Mouse (Mus musculus): Measurements from ENCODE around the gene Tor1aip2. TPM values are rescaled to one million over a fixed set of nuclear protein-coding genes. Genes with fewer than 3 reads are reported as not detected.
"Not testable (repeated sequence)": the region's sequence is repeated elsewhere in the genome, so short reads cannot be mapped to it uniquely, and the experiment has no call there.

Tor1aip2 gene
- polyA plus RNA-seq, 1 experiment from 2014 or later = 123 TPM

- WGBS = under 1% methylated on average over 56 of the region's 59 CpGs
- peak within 1 kb of the TSS; percentile 59 for H3K4me2 ChIP-seq (replicated peaks; ENCODE audit: low read depth, low read length)
- no peaks in the 10 kb centered on the region for H3K4me1 ChIP-seq (replicated peaks; ENCODE audit: control insufficient read depth, insufficient read depth, low read length)
- peak within 1 kb of the TSS; percentile 98 for H3K27ac ChIP-seq (ENCODE audit: low read depth, low read length)
- peak within 1 kb of the TSS; percentile 72 for H3K4me3 ChIP-seq (ENCODE audit: low read depth, low read length)
- ATAC-seq (ENCODE audit: low FRiP score) (peak; percentile 95), DNase-seq (ENCODE audit: low spot score) (peak; percentile 96)
- H3K9me3 ChIP-seq (ENCODE audit: control insufficient read depth, low read length) = no peaks in the 10 kb centered on the region
- no peaks in the 10 kb centered on the region for H3K27me3 ChIP-seq (ENCODE audit: control insufficient read depth, insufficient read depth, low read length)
- H3K36me3 ChIP-seq (ENCODE audit: control insufficient read depth, insufficient read depth, low read length) = peaks cover 2% of the 10 kb centered on the region; the same call in 1 of the 2 replicates
- peak within 1 kb of the TSS; percentile 94 for H3K9ac ChIP-seq (ENCODE audit: low read depth, low read length)
Observed at GRCm38 (mm10) chr1:156035930-156036737, 931 bp downstream of the Tor1aip2 start, which contains the start of gene Tor1aip1. Gene Tor1aip1, minus strand, starts transcription at chr1:156036480.

GRCm38 (mm10) chr1:156037144-156037583 is 2.0 kb downstream of the Tor1aip2 start:
- no peak overlapping the region for H3K9ac ChIP-seq (ENCODE audit: low read depth, low read length)
- no peak for DNase-seq (ENCODE audit: low spot score)
- ATAC-seq (ENCODE audit: low FRiP score) = no peak
- no peak overlapping the region for H3K4me2 ChIP-seq (replicated peaks; ENCODE audit: low read depth, low read length)
- no peak overlapping the region for H3K27ac ChIP-seq (ENCODE audit: low read depth, low read length)
- no peaks in the 10 kb centered on the region for H3K9me3 ChIP-seq (ENCODE audit: control insufficient read depth, low read length)
- peaks cover 2% of the 10 kb centered on the region; the same call in 1 of the 2 replicates for H3K36me3 ChIP-seq (ENCODE audit: control insufficient read depth, insufficient read depth, low read length)
- H3K4me3 ChIP-seq (ENCODE audit: low read depth, low read length) = no peak overlapping the region
- no peaks in the 10 kb centered on the region for H3K27me3 ChIP-seq (ENCODE audit: control insufficient read depth, insufficient read depth, low read length)
- WGBS = 69% methylated on average over 5 of the region's 5 CpGs
- 0 out of 2 replicates have a peak, but pooled peaks cover 2% of the 10 kb centered on the region for H3K4me1 ChIP-seq (replicated peaks; ENCODE audit: control insufficient read depth, insufficient read depth, low read length)

GRCm38 (mm10) chr1:156039989-156040388 is 4.8 kb downstream of the Tor1aip2 start:
- peak; percentile 17 for DNase-seq (ENCODE audit: low spot score)
- not testable (repeated sequence) for H3K4me1 ChIP-seq (replicated peaks; ENCODE audit: control insufficient read depth, insufficient read depth, low read length); H3K36me3 ChIP-seq (ENCODE audit: control insufficient read depth, insufficient read depth, low read length); H3K4me2 ChIP-seq (replicated peaks; ENCODE audit: low read depth, low read length); H3K9me3 ChIP-seq (ENCODE audit: control insufficient read depth, low read length); H3K27me3 ChIP-seq (ENCODE audit: control insufficient read depth, insufficient read depth, low read length); H3K4me3 ChIP-seq (ENCODE audit: low read depth, low read length); H3K27ac ChIP-seq (ENCODE audit: low read depth, low read length); ATAC-seq (ENCODE audit: low FRiP score); H3K9ac ChIP-seq (ENCODE audit: low read depth, low read length)
- 69% methylated on average over 7 of the region's 7 CpGs for WGBS

GRCm38 (mm10) chr1:156040731-156041401 is 5.7 kb downstream of the Tor1aip2 start:
- Histone ChIP-seq H3K27me3 (ENCODE audit: control insufficient read depth, insufficient read depth, low read length) (no peaks in the 10 kb centered on the region), H3K4me2 (replicated peaks; ENCODE audit: low read depth, low read length) (peak overlapping the region; percentile 51), H3K9ac (ENCODE audit: low read depth, low read length) (peak overlapping the region; percentile 58), H3K36me3 (ENCODE audit: control insufficient read depth, insufficient read depth, low read length) (no peaks in the 10 kb centered on the region), H3K27ac (ENCODE audit: low read depth, low read length) (no peak overlapping the region), H3K9me3 (ENCODE audit: control insufficient read depth, low read length) (no peaks in the 10 kb centered on the region), H3K4me1 (replicated peaks; ENCODE audit: control insufficient read depth, insufficient read depth, low read length) (0 out of 2 replicates have a peak, but pooled peaks cover 2% of the 10 kb centered on the region), H3K4me3 (ENCODE audit: low read depth, low read length) (peak overlapping the region; percentile 53)
- WGBS = 3% methylated on average over 22 of the region's 22 CpGs
- ATAC-seq (ENCODE audit: low FRiP score) = peak; percentile 85
- peak; percentile 92 for DNase-seq (ENCODE audit: low spot score)

- WGBS = 47% methylated on average over 7 of the region's 7 CpGs
- 0 out of 2 replicates have a peak, but pooled peaks cover 2% of the 10 kb centered on the region for H3K4me1 ChIP-seq (replicated peaks; ENCODE audit: control insufficient read depth, insufficient read depth, low read length)
- H3K9ac ChIP-seq (ENCODE audit: low read depth, low read length) = 0 out of 2 replicates have a peak overlapping the region, but pooled peaks have one; percentile 25
- no peak overlapping the region for H3K27ac ChIP-seq (ENCODE audit: low read depth, low read length)
- DNase-seq (ENCODE audit: low spot score) (peak; percentile 8), ATAC-seq (ENCODE audit: low FRiP score) (no peak)
- peak overlapping the region; percentile 43 for H3K4me2 ChIP-seq (replicated peaks; ENCODE audit: low read depth, low read length)
- no peaks in the 10 kb centered on the region for H3K27me3 ChIP-seq (ENCODE audit: control insufficient read depth, insufficient read depth, low read length)
- no peaks in the 10 kb centered on the region for H3K9me3 ChIP-seq (ENCODE audit: control insufficient read depth, low read length)
- no peaks in the 10 kb centered on the region for H3K36me3 ChIP-seq (ENCODE audit: control insufficient read depth, insufficient read depth, low read length)
- peak overlapping the region; percentile 29 for H3K4me3 ChIP-seq (ENCODE audit: low read depth, low read length)
Observed at GRCm38 (mm10) chr1:156041451-156042241, 6.4 kb downstream of the Tor1aip2 start.

- WGBS = 92% methylated on average over 5 of the region's 5 CpGs
- H3K4me3 ChIP-seq (ENCODE audit: low read depth, low read length) = no peak overlapping the region
Observed at GRCm38 (mm10) chr1:156042481-156042880, 7.3 kb downstream of the Tor1aip2 start.

GRCm38 (mm10) chr1:156043027-156043426 is 7.8 kb downstream of the Tor1aip2 start:
- 24% methylated on average over 4 of the region's 4 CpGs for WGBS
- ATAC-seq (ENCODE audit: low FRiP score) = no peak
- DNase-seq (ENCODE audit: low spot score) = peak; percentile 67

More at GRCm38 (mm10) chr1:156042481-156042880, 7.3 kb downstream of the Tor1aip2 start:
- H3K9me3 ChIP-seq (ENCODE audit: control insufficient read depth, low read length) = no peaks in the 10 kb centered on the region
- H3K4me1 ChIP-seq (replicated peaks; ENCODE audit: control insufficient read depth, insufficient read depth, low read length) = 0 out of 2 replicates have a peak, but pooled peaks cover 2% of the 10 kb centered on the region
- no peak for ATAC-seq (ENCODE audit: low FRiP score)
- H3K27me3 ChIP-seq (ENCODE audit: control insufficient read depth, insufficient read depth, low read length) = no peaks in the 10 kb centered on the region
- H3K36me3 ChIP-seq (ENCODE audit: control insufficient read depth, insufficient read depth, low read length) = no peaks in the 10 kb centered on the region
- H3K4me2 ChIP-seq (replicated peaks; ENCODE audit: low read depth, low read length) = no peak overlapping the region
- DNase-seq (ENCODE audit: low spot score) = no peak
- H3K27ac ChIP-seq (ENCODE audit: low read depth, low read length) = no peak overlapping the region
- no peak overlapping the region for H3K9ac ChIP-seq (ENCODE audit: low read depth, low read length)

GRCm38 (mm10) chr1:156044211-156044611 is 9.0 kb downstream of the Tor1aip2 start:
- WGBS = 88% methylated on average over 5 of the region's 5 CpGs
- Histone ChIP-seq H3K27me3 (ENCODE audit: control insufficient read depth, insufficient read depth, low read length) (no peaks in the 10 kb centered on the region), H3K4me2 (replicated peaks; ENCODE audit: low read depth, low read length) (no peak overlapping the region), H3K4me1 (replicated peaks; ENCODE audit: control insufficient read depth, insufficient read depth, low read length) (0 out of 2 replicates have a peak, but pooled peaks cover 2% of the 10 kb centered on the region), H3K9ac (ENCODE audit: low read depth, low read length) (no peak overlapping the region), H3K9me3 (ENCODE audit: control insufficient read depth, low read length) (no peaks in the 10 kb centered on the region), H3K36me3 (ENCODE audit: control insufficient read depth, insufficient read depth, low read length) (no peaks in the 10 kb centered on the region), H3K27ac (ENCODE audit: low read depth, low read length) (no peak overlapping the region), H3K4me3 (ENCODE audit: low read depth, low read length) (no peak overlapping the region)
- no peak for ATAC-seq (ENCODE audit: low FRiP score)
- no peak for DNase-seq (ENCODE audit: low spot score)

More at GRCm38 (mm10) chr1:156043027-156043426, 7.8 kb downstream of the Tor1aip2 start:
- H3K4me3 ChIP-seq (ENCODE audit: low read depth, low read length) = no peak overlapping the region
- H3K9ac ChIP-seq (ENCODE audit: low read depth, low read length) = no peak overlapping the region
- no peak overlapping the region for H3K27ac ChIP-seq (ENCODE audit: low read depth, low read length)
- H3K9me3 ChIP-seq (ENCODE audit: control insufficient read depth, low read length) = no peaks in the 10 kb centered on the region
- no peak overlapping the region for H3K4me2 ChIP-seq (replicated peaks; ENCODE audit: low read depth, low read length)
- no peaks in the 10 kb centered on the region for H3K27me3 ChIP-seq (ENCODE audit: control insufficient read depth, insufficient read depth, low read length)
- no peaks in the 10 kb centered on the region for H3K36me3 ChIP-seq (ENCODE audit: control insufficient read depth, insufficient read depth, low read length)
- H3K4me1 ChIP-seq (replicated peaks; ENCODE audit: control insufficient read depth, insufficient read depth, low read length) = 0 out of 2 replicates have a peak, but pooled peaks cover 2% of the 10 kb centered on the region

All from hindbrain, embryonic 11.5 days (tissue).